Mouse (Mus musculus) layer of hippocampus, adult 11-12 months (tissue): ENCODE results near the gene Arnt2.

Experiments used
- DNase-seq: peaks from one replicate; pipeline ENCODE4 v3.0.0; 2022; ENCODE audit warnings: low spot score

Gene Arnt2

DNA sequence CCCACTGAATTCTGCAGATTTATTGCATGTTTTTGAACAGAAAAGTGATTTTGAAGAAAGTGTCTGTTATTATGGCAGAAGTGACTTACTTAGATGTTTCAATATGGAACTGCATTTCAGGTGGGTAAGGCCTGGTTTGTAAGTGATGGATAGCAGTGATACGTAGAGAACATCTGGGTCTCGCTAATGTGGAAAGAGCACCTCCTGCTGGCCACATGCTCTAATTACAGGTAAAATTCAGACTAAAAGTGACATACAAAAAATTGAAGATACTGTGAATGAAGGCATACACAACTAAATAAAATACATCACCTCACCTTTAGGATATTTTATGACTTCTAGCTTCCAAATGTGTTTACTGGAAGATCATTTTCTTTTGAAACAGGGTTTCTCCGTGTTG lies 66.8 kb downstream of the Arnt2 start:
- DNase-seq: no peak

DNA sequence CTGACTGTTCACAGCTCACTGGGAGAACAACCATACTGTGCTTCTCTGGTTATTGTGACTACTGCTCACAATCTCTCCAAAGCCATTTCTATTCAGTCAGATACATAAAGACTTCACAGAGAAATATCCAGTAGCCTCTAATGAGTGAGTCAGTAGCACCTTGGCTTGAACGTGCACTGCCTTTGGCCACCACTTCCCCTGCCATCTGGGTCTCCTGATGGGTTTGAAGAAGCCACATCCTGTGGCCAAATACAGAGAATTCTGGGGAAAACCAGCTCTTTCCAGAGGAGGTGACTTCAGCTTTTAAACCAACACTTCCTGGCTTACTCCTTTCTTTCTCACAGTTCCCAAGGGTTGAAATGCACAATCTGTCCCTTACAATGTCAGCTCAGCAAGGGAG lies 69.0 kb downstream of the Arnt2 start:
- no peak for DNase-seq

DNA sequence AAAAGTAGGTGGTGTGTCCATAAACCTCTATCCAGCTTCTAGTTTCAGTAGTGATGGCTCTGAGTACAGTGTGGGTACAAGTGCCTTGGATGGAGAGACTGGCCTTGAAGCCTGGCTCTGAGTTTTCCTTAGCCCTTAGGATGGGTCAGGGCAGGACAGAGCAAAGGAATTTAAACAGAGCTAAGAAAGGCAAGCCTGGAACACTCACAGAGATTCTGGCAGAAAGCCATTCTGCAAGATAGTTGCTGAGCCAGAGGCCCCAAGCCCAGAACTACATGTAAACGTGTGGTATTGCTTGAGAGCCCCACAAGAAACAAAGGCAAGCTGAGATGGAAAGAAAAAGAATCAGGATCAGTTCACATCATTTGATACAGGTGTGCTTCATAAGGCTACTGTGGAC lies 70.8 kb downstream of the Arnt2 start:
- no peak for DNase-seq

DNA sequence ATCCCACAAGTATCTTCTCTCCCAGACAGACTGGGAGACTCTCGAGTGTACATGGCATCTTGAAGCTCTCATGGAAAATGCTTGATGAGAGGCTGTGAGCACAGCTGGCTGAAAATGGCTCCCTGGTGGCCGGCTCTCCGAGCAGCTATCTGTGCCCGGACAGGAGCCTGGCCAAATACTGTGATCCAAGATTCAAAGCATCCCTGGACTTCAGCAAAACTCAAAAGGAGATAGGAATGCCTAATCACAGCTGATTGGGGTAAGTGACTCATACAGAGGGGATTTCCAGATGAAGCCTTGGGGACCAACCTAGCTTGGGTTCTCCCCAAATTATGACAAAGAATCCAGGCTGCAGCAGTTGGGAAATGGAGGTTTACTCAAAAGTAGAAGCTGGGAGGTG lies 72.2 kb downstream of the Arnt2 start:
- DNase-seq: no peak

DNA sequence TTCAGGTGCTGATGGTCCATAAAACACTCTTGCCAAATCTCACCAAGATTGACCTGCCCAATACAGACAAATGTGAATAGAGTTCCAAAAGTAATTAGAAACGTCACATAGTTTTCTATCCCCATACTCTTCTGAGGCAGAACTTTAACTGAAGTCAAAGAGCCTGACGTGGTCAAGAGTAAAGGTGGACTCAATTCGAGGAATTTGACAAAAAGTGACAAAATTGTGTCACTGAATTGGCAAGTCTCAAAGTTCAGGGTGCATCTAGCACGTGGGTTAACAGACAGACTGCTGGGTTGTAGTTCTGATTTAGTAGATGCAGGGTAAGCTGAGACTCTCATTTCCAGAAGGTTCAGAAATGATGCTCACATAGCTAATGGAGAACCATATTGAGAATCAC lies 73.1 kb downstream of the Arnt2 start:
- DNase-seq: no peak

DNA sequence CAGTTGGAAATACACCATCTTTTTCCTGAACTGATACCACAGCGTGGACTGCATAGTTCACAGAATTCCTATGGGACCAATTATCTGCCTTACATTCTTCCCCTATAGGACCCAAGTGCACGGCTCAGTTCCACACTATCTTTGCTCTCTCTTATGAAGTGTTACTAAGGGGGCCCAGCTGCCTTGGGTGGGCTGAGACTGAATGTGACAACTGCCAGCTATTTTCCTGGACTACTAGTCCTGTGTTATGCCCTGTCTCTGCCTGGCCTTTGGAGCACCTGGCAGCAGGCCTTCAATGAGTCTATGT lies 73.4 kb downstream of the Arnt2 start:
- DNase-seq: no peak

DNA sequence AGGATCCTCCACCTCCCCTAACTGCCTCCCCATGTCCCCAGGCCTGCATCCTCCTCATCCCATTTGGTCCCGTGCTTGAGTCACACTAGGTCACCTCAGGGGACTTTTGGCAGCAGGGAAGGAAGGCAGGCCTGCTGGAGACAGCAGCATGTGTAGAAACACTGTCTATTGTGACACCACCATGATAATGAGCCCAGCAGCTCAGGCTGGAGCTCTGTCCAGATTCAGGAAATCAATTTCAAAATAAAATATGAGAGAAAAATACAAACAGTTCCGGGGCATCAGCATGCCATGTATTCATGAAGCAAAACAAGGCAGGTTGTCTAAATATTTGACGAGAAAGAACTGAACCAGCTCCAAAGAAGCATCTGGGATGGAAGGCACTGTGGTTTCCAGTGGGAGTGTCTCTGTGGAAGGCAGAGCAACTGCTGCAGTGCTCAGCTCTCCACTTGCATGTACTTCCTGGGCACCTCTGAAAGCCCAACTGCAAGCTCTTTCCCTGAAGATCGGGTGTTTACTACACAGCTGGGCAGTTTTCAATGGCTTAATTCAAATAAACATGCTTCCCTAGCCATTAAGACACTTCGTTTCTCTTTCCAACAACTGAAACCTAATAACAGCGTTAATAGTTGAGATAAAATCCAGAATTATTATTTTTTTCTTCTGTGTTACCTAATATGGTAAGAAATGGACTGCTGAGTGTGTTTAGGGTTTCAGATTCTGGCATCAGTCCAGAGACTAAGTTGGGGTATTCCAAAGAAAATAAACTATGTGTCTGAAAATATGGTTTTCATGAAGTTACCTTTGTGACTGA lies 74.0 kb downstream of the Arnt2 start:
- no peak for DNase-seq

DNA sequence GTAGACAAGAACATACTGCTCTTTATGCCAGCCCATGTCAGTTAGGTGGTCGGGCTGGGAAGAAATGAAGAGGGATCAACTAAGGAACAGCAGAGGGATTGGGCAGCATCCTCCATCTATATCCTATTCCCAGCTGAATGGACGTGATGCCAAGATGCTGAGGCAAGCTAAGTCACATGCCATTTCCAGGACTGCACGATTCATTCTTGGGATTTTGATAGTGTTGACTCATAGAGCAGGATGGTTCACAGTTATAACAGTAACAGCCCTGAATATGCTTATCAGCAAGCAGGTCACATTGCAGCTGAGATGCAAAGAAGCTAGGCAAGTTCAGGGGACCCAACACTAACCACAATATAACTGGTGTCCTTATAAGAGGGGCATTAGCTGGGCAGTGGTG lies 76.0 kb downstream of the Arnt2 start:
- DNase-seq: no peak

DNA sequence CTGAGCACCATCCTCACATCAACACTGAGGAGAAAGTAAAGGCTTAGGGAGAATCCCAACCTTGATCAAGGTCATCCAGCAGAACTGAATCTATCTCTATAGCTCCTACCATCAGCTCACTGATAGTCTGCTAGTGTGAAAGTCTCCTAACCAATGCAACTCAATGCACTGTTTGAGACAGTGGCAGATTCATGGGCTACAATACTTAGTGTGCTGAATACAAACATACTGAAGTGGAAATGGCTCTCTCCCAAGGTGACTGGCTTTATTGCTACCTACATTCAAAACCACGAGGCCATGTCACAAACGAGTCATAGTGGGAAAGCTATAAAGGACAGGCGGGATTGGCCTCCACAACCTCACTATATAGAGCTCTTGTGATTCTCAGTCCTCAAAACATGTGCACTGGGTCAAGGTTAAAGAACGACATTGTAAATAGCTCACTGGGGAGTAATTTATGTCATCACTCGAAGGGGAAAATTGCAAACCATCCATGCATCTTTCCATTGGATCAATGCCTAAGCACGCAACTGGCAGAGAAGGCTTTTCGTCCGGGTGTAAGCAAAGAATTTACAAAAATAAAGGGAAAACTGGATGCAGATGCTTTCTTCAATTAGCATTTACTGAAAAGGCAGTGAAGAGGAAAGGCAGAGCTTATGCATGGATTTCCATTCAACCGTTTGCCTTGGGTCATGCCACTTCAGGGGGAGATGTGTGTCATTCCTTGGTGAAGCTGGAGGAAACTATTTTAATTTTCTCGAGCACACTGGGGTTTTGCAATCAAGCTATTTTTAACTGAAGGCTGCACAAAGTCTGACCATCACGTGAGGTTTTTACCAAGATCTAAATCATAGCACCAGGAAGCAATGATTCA lies 77.4 kb downstream of the Arnt2 start:
- no peak for DNase-seq

DNA sequence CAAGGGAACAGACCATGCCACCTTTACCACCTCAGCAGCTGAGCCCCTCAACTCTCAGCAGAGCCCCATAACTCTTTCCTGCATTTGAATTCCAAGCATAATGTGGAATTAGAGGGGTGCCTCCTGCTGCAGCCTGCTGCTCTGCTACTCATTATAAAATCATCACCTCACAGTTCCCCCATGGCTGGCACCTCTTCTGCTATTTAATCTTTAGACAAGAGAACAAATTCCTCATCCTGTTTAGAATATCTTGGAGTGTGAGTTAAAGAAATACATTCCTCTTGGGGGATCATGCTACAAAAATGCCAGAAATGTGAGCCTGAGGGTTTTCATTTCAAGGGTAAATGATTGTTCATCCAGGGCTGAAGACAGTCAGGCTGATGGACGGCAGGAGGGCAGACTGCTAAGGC lies 80.8 kb downstream of the Arnt2 start:
- DNase-seq: no peak

DNA sequence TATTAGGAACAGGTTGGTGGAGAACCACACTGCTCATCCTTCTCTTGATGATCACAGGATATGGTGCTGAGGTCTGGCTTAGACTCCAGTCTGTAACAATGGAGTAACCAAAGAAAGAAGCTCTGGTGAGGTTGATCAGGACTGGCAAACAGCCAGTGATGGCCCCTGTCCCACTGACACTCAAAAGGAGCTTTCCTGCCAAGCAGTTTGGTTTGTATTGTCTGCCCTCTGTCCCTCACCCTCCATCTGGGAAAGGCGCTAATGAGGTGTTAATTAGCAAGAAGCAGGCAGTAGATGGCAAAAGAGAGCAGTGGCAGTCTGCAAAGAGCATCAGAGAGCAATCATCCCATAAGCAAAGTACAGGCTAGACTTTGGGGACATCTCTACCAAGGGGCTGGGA lies 81.2 kb downstream of the Arnt2 start:
- no peak for DNase-seq

DNA sequence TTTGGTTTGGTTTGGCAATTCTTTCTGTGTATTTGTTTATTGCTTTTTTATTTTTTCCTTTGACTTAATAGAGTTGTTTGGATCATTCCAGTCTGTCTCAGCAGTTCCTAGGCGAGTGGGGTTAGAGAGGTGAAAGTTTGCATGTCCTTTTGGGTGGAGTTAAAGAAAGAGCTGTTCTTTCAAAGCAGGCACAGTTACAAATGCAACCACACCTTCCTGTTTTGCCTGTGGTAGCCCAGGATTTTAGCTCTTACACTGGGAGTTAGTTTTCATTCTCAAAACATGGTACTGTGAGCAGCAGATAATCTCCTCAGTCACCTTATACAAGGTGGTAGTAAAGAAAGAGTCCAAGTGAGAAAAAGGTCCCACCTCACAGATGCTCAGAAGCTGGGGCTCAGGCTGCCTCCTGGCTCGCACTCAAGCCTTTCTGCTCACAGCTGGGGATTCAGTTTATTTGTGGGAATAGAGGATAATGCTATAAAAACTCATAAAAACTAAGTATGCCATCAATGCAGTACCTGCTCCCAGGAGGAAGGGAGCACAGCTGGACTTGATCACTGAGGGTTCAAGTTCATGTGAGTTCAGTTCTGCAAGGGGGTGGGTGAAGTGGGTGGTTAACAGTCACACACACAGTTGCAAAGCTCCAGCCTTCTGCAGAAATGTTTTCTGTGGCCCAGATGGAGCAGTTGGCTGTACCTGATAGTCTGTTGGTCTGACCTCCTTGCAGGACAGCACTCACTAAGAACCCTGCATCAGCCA lies 84.2 kb downstream of the Arnt2 start:
- DNase-seq: no peak

DNA sequence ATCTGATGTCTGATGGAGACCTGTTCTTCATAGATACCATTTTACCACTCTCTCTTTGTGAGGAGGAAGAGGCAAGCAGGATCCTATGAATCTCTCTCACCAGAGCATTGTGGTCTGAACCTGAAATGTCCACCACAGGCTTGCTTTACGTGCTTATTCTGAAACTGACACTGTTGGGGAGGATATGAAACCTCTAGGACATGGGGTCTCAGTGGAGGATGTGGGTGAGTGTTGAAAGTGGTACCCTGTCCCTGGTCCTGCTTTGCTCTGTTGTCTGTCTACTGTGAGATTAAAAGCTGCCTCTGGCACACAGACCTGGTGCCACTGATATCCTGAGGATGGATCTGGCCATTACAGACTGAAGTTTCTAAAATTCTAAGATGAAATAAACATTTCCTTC lies 88.4 kb downstream of the Arnt2 start:
- no peak for DNase-seq

DNA sequence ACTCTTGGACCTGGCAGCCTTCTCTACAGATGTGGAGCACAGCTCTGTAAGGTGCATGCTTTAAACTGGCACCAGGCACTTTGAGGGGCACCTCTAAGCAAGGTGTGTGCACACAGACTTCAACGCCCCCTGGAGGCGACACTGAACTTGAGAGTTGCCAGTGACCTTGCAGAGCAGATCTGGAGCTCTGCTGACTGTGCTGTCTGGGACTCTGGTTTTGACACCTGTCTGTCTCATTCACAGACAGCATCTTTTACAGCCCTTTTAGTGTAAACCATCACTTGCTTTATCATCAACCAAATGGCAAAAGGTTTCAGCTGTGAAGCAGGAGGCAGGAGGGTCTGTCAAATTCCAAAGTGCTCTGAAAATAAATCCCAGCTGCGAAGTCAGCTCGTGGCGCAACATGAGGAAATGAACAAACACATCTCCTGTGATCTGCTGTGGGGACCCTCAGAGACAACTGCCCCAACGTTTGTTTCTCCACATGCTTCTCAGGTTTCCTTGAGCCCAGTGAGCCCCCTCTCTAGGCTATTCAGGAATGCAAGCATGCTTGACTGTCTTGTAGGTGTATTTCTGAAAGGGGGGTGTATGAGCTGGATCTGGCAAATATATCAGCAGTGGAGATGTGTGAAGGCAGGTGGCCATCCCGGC lies 94.5 kb downstream of the Arnt2 start:
- no peak for DNase-seq

DNA sequence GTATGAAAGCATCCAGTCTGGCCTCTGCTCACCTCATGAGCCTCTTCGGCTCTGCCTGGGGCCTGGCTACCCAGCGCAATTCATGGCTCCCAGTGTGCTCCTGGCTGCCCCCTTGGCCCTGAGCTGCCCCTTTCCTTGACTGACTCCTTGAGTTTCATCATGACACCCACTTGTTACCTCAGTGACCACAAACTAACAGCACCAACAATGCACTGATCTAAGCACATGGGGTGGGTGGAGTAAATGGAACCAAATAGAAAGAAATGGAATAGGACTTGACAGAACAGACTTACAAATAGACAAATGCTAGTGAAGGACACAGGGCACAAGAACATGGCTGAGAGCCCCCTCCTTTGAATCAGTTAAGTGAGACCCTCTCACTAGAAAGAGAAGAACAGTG lies 95.2 kb downstream of the Arnt2 start:
- no peak for DNase-seq

DNA sequence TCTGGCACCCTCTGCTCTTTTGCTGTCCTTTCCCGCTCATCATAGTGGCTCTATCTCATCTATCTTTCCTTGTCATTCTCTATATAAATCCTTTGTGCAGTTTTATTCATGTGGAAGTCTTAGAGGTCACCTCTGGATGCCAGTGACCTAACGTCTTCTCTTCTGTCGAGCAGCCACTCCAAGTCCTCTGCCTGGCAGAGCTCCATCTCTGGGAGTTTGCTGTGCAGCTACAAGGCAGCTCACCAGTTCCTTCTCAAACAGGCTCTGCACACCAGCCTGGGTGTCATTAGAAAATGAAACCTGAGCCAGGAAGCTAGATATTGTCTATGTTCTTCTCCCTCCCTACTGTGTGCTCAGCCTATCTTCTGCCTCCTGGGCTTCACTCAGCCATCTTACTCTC lies 98.4 kb downstream of the Arnt2 start:
- no peak for DNase-seq

DNA sequence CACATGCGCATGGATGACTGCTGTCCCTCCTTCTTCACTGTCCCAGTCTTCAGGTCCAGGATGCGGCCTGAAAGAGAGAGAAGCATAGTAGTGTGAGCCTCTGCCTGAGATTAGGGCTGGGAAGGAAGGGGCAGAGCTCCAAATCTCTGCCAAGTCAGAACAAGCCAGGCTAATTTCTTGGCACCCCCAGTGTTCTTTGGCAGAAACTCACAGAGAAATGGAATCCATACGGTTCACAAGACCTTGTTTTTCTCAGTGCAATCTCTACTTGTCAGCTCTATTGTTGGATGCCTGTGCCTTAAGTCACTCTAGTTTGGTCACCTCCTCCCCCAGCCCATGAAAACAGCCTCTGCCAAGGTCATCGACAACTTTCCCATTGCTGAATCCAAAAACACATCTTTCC lies 99.1 kb downstream of the Arnt2 start:
- DNase-seq: no peak

DNA sequence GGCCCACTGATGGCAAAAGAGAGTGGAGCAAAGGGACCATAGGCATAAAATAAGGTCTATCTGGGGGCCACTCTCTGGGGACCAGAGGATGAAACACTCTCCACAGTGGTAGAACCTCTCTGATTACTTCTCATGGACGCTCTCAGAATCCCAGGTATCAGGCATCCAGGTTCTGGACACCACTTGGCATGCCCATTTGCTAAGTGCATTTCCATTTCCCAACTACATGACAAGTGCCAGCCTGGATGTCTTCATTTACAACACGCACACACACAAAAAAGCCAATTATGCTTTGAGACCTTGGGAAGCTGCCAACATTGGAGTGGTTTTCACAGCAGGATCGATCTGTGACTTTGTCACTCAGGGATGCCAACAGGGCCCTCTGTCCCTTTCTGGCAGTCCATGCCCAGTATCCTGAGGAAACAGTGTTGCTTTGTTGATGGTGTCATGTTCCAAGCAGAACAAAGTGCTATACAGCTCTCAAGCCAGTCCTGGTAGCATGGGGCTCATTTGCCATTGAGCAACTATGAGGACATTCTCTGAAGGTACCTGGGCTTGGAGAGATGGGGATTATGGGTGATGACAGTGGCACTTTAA lies 102.5 kb downstream of the Arnt2 start:
- DNase-seq: peak; percentile 51

DNA sequence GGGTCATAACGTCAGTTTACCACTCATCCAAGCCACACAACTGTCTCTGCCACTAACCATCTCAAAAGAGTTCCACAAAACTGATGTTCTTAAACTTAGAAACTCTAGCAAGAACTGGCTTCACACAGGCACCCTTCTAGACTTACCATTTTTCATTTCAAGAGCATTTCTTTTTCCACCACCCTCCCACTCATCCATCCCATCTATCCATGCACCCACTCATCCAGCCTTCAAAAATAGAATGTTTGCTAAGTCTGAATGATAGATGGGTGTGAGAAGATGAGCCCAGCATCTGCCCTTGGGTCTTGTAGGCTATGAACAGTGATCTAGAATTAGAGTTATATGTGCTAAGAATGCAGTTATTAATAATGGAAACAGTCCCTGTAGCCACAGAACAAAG lies 109.7 kb downstream of the Arnt2 start:
- DNase-seq: no peak

DNA sequence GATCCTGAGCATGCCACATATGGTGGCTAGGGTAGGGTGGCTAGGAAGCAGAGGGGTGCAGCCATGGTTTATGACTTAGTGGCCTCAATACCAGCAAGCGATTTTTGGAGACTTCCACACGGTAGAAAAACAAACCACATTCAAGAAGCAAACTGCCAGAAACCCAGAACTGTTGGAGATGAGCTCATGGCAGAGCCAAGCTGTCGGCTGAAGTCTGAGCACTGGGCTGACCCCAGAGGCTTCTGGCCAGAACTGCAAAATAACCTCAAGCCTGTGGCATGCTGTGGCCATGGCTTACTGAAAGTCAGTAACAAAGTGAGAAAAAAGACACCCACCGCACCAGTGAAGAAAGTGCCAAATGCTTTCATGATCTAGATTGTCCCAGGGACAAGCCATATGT lies 110.4 kb downstream of the Arnt2 start:
- no peak for DNase-seq

DNA sequence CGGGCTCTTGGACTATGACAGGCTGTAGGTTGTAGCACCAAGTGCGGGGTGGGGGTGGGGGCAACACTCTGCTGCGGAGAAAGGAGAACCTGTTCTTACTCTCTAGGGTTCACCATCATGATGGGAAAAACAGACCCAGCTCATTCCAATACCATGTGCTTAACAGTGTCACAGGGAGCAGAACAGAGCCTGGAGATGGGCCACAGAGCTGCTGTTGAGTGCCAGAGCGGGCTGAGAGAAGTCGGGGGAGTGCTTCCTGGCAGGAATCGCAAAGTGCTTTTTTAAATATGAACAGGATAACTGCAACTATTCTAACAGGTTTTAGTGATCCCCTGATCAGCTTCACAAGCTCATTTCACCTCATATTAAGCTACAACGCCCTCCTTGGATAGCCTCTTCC lies 116.9 kb downstream of the Arnt2 start:
- no peak for DNase-seq

DNA sequence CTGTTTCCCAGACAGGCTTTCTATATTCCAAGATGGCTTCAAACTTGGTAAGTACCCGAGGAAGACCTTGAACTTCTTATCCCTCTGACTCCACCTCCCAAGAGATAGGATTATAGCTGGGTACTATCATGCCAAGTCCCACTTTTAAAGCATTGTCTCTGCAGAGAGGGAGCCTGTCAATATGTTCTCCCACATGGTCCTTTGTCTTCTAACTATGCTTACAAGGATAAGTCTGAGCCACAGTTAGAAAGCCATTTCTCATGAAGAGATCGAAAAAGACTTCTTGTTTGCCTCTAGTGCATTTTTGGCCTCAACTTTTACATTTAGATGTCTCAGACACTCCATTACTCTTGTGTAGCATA lies 122.8 kb downstream of the Arnt2 start:
- no peak for DNase-seq
